Mouse (Mus musculus): ENCODE measurements around the gene Fam207a. TPM values are rescaled to one million over a fixed set of nuclear protein-coding genes. Genes with fewer than 3 reads are reported as not detected.
A peak's percentile ranks its signal among the peaks of the same experiment; 100 is the strongest.

Gene Fam207a
- polyA plus RNA-seq, 1 experiment: 38.8 TPM

DNA sequence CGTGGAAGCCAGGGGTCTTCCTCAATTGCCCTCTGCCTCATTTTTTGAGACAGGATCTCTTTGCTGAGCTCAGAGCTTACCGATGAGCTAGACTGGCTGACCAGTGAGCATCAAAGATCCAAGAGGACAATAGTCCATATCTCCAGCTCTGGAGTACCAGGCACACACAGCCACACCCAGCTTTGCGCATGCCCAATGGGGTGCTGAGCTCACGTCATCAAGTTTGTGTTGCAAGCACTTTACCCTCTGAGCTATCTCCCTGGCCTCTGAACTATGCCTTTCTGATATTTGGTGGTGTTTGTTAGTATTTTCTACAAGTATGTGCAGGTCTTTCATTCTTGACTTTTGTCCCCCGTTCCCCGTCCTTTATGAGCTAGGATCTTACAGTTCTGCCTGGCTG, 13.0 kb upstream of the Fam207a start:
- no peak for TF ChIP-seq POLR2A (IDR thresholded peaks at IDR 0.05; ENCODE audit: borderline replicate concordance, extremely low read depth, insufficient read depth, insufficient read length, poor library complexity, severe bottlenecking)
- TF ChIP-seq CTCF (IDR thresholded peaks at IDR 0.05; ENCODE audit: borderline replicate concordance, extremely low read depth, insufficient read depth, insufficient read length): no peak
- no peak for DNase-seq (ENCODE audit: low read depth)

DNA sequence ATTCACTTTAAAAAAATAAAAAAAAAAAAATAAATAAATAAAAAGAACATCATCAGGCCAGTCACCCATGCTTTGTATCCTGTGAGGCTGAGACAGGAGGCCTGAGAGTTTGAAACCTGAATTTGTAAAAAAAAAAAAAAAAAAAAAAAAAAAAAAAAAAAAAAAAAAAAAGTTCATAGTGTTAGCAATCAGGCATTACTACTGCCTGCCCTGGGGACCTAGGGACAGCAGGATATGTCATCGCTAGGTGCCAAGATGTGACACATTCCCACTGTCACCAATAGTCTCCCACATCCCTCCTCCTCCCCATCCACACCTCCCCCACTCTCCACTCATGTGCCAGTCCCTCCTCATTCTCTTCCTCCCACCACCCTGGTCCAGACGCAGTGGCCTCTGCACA, 10.9 kb upstream of the Fam207a start:
- TF ChIP-seq CTCF (IDR thresholded peaks at IDR 0.05; ENCODE audit: borderline replicate concordance, extremely low read depth, insufficient read depth, insufficient read length): no peak
- TF ChIP-seq POLR2A (IDR thresholded peaks at IDR 0.05; ENCODE audit: borderline replicate concordance, extremely low read depth, insufficient read depth, insufficient read length, poor library complexity, severe bottlenecking): no peak
- no peak for DNase-seq (ENCODE audit: low read depth)

DNA sequence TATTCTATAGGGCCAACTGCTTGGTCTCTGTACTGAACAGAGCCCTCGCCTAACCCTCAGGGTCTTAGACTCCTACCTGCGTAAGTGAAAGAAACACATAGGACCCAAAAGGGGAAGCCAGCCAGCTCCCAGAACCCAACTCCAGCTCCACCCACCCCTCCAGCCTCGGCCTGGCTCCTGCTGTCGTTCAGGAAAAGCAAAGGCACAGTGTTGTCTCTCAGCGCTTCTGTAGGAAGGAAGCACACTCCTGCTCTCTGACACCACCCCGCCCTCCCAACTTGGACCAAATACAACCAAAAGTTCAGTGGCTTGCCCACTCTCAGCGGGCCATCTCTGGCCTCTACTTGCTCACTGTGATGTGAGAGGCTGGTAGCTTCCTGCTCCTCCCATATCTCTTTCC, 7.7 kb upstream of the Fam207a start:
- no peak for DNase-seq (ENCODE audit: low read depth)
- TF ChIP-seq POLR2A (IDR thresholded peaks at IDR 0.05; ENCODE audit: borderline replicate concordance, extremely low read depth, insufficient read depth, insufficient read length, poor library complexity, severe bottlenecking) (no peak), CTCF (IDR thresholded peaks at IDR 0.05; ENCODE audit: borderline replicate concordance, extremely low read depth, insufficient read depth, insufficient read length) (no peak)

DNA sequence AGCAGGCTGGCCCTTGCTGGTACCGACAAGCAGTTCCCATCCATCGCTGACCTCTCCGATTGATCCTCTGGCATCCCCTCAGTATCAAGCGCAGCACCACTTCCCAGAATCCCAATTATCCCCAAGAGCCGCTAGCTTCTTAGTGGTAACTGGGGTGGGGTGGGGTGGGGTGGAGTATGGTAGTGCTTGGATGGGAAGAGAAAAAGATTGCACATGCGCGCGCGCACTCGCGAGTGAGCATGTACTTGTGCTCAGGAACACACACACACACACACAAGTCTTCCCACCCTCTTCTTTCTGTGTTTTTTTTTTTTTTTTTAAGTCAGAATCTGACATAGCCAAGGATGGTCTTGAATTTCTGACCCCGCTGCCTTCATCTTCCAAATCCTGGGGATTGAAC, 7.2 kb upstream of the Fam207a start:
- TF ChIP-seq POLR2A (IDR thresholded peaks at IDR 0.05; ENCODE audit: borderline replicate concordance, extremely low read depth, insufficient read depth, insufficient read length, poor library complexity, severe bottlenecking) (no peak), CTCF (IDR thresholded peaks at IDR 0.05; ENCODE audit: borderline replicate concordance, extremely low read depth, insufficient read depth, insufficient read length) (no peak)
- peak; percentile 48 for DNase-seq (ENCODE audit: low read depth)

DNA sequence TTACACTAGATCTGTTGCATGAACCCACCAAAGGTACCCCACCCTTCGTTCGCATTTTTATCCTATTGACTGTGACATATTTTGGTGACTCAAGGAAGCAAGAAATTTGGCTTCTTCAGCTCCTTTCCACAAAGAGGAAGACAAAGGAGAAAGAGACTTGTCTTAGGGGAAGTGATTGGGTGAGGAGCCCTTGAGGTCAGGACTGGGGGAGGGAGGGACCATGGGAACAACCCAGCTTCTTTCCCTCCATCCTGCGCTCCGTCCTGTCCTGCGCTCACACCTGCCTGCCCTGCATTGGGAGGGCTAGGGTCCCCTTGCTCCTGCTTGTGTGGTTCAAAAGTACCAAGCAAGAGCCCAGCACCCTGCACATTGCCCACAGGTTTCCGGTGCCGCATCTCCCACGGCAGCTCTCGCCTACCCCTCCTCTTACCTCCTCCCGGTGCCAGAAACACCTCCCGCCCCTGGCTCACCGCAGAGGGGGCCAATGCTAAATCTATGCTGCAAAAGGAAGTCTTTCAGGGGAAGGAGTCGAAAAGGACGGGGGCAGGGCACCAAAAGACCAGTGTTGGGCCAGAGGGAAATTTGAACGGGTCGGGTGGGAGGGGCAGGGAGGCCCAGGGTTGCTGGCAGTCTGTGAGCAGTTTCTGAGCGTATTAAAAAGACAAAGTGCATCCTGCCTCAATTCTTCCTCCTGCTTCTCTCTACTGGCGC, 6.6 kb upstream of the Fam207a start:
- peak; percentile 12 for DNase-seq (ENCODE audit: low read depth)

DNA sequence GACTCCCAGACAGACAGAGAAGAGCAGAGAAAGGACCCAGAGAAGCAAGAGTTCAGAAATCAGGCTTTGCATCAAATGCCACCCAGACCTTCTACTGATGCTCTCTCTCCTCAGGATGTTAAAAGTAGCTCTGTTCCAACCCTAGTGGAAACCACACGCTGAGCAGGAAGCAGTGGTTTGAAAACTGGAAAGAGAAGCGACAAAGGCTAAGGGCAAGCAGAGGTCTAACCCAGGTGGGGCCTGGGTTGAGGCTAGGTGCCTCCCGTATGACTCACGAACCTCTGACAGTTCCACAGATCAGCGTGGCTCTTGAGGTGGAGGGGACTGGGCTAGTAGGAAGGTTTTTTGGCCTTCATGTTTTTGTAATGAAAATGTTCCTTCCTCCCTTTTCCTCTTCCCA, 4.9 kb upstream of the Fam207a start:
- TF ChIP-seq POLR2A (IDR thresholded peaks at IDR 0.05; ENCODE audit: borderline replicate concordance, extremely low read depth, insufficient read depth, insufficient read length, poor library complexity, severe bottlenecking) (no peak), CTCF (IDR thresholded peaks at IDR 0.05; ENCODE audit: borderline replicate concordance, extremely low read depth, insufficient read depth, insufficient read length) (no peak)
- DNase-seq (ENCODE audit: low read depth): no peak

More for the DNA sequence above, 6.6 kb upstream of the Fam207a start:
- TF ChIP-seq CTCF (IDR thresholded peaks at IDR 0.05; ENCODE audit: borderline replicate concordance, extremely low read depth, insufficient read depth, insufficient read length) (no peak), POLR2A (IDR thresholded peaks at IDR 0.05; ENCODE audit: borderline replicate concordance, extremely low read depth, insufficient read depth, insufficient read length, poor library complexity, severe bottlenecking) (no peak)

DNA sequence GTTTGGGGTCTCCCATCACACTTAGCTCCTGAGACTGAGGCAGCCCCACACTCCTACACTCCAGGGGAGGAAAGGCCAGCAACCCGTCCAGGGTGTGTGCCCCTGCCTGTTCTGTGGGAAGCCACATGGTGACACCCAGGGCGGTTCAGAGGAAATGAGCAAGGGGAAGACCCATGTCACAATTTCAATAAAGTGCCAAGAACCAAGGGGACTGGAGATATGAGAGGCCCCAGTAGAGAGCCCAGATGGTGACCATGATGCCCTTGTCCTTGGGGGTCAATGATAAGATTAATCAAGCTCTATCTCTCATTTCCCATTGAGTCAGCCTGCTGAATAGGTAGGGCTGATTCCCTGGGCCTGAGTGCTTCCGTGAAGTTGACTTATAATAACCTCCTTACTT, 3.6 kb upstream of the Fam207a start:
- no peak for TF ChIP-seq POLR2A (IDR thresholded peaks at IDR 0.05; ENCODE audit: borderline replicate concordance, extremely low read depth, insufficient read depth, insufficient read length, poor library complexity, severe bottlenecking)
- no peak for TF ChIP-seq CTCF (IDR thresholded peaks at IDR 0.05; ENCODE audit: borderline replicate concordance, extremely low read depth, insufficient read depth, insufficient read length)

DNA sequence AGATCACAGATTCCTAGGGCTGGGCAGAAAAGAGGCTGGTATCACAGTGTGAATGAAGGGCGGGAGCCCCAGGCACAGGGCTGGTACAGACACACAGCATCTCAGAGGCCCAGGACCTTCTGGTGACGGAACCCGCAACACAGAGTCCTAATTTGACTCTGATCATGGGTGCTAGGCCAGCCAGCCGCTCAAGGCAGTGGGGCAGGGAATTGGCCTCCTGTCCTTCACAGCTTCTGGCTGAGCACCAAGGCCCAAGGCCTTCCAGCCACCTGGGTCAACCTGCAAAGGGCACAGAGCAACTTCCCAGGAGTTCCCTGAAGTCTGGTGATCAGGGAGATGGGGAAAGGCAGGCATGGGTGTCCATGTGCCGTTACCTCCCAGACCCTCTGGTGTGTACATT, 2.2 kb upstream of the Fam207a start:
- no peak for TF ChIP-seq POLR2A (IDR thresholded peaks at IDR 0.05; ENCODE audit: borderline replicate concordance, extremely low read depth, insufficient read depth, insufficient read length, poor library complexity, severe bottlenecking)
- no peak for TF ChIP-seq CTCF (IDR thresholded peaks at IDR 0.05; ENCODE audit: borderline replicate concordance, extremely low read depth, insufficient read depth, insufficient read length)
- DNase-seq (ENCODE audit: low read depth): no peak

More for the DNA sequence above, 3.6 kb upstream of the Fam207a start:
- DNase-seq (ENCODE audit: low read depth): no peak

DNA sequence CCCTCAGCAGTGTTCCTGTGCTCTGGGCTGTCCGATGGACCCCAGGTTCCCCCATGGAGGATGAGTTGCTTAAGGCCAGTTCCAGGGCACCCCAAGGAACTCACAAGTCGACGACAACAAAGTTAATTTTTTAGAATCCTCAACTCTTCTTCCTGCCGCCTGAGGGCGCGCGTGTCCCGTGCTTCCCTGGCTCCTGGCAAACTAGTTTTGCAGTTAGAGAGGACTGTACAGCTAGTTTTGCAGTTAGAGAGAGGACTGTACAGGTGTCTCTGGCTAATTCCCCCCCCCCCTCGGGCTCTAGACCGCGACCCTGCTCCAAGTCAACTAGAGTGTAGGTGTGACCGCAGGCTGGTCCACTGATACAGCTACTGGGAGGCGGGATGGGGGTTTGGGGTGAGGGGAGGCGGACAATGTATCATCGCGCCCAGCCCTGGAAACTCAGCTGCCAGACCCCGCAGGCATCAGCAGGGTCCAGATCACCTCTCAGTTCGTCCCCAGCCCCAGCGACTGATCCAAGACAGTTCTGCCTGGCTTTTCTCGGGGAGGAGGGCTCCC, 1.6 kb upstream of the Fam207a start:
- DNase-seq (ENCODE audit: low read depth): peak; percentile 84
- TF ChIP-seq POLR2A (IDR thresholded peaks at IDR 0.05; ENCODE audit: borderline replicate concordance, extremely low read depth, insufficient read depth, insufficient read length, poor library complexity, severe bottlenecking): no peak
- TF ChIP-seq CTCF (IDR thresholded peaks at IDR 0.05; ENCODE audit: borderline replicate concordance, extremely low read depth, insufficient read depth, insufficient read length): peak; percentile 91

DNA sequence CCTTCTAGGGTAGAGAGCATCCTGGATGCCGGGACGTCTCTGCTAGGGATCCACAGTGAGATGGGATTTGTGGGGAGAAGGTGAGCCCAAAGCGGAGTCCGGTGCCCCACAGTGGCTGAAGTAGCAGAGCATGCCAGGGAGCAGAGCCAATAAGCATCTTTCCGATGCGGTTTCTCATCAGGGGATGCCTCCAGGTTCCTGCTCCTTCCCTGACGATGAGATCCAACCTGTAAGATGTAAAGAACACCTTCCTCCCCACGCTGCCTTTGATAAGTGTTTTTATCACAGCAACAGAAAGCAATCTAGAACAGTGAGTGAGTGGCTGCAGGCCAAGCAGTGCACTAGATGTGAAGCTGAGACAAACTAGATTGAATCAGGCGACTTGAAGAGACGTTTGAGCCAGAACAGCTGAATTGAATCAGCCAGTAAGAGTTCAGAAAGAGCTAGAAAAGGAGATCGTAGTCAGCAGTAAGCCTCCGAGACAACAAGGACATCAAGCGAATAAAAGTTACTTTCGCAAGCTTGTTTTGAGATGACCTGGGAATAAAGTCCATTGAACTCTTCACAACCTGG, 880 bp upstream of the Fam207a start:
- TF ChIP-seq CTCF (IDR thresholded peaks at IDR 0.05; ENCODE audit: borderline replicate concordance, extremely low read depth, insufficient read depth, insufficient read length) (no peak), POLR2A (IDR thresholded peaks at IDR 0.05; ENCODE audit: borderline replicate concordance, extremely low read depth, insufficient read depth, insufficient read length, poor library complexity, severe bottlenecking) (no peak)
- DNase-seq (ENCODE audit: low read depth): no peak

DNA sequence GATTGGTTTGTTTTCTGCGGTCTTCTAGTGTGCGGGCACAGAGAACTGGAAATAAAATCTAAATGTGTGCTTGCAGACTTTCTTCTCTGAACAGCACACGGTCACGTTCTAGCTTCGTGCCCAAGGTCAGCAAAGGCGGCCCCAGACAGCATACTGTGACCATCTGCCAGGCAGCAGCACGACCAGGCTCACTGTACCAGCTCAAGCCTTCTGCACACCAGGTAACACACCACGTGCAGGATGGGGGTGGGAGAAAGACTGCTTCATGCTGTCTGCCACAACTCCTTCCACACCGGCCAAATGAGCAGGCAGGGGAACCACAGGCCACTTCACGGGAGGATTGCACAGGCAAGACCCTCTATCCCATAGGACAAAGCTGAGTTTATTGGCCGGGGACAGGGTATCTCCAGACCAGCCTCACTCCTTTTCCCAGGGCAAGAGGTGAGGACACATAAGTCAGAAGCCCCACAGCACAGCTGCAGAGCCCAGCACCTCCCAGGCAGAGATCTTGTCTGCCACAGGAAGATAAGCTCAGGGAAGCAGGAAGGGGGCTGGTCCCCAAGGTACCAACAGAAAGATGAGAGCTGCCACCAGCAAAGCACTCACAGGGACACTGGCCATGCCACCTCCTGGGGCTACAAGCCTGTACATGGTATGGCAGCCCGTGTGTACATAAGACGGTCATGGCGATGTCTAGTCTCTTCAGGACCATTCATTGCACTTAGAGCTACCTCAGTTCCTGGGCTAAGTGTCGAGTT, 5.2 kb downstream of the Fam207a start:
- TF ChIP-seq POLR2A (IDR thresholded peaks at IDR 0.05; ENCODE audit: borderline replicate concordance, extremely low read depth, insufficient read depth, insufficient read length, poor library complexity, severe bottlenecking) (no peak), CTCF (IDR thresholded peaks at IDR 0.05; ENCODE audit: borderline replicate concordance, extremely low read depth, insufficient read depth, insufficient read length) (no peak)
- DNase-seq (ENCODE audit: low read depth): no peak
